Mouse (Mus musculus): ENCODE measurements around the gene Hcfc1r1.
A peak's percentile ranks its signal among the peaks of the same experiment; 100 is the strongest.

DNA sequence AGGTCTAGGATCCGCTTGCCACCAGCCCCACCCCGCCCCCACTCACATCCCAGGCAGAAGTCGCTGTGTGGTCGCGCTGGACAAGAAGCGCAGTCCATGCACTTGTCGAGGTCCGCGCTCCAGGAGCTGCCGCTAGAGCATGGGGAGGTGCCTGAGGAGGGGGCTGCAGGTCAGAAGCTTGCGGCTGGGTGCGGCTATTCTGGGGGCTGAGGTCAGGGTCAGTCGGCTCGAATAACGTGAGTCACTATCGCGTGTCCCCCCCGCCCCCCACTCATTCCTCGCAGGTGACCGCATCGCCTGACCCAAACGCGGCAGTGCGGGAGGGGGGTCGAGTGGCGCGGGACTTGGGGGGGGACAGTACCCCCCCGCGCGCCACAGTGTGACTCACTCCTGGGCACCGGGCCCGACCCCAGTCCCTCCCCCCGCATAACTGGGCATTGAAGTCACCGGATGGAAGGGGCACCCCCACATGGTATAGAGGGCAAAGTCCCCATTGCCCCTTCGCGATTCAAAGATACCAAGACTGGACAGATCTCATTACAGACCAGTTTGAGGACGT lies 3.2 kb downstream of the Hcfc1r1 start:
- no peak for TF ChIP-seq E2F4 (IDR thresholded peaks at IDR 0.05; ENCODE audit: insufficient read depth)
- TF ChIP-seq MAX (IDR thresholded peaks at IDR 0.05; ENCODE audit: low read depth): no peak
- TF ChIP-seq POLR2AphosphoS2 (IDR thresholded peaks at IDR 0.05; ENCODE audit: insufficient read length, low read depth): peak; percentile 71
- TF ChIP-seq POLR2A (IDR thresholded peaks at IDR 0.05; ENCODE audit: insufficient read length, low read depth): peak; percentile 51
- TF ChIP-seq TCF12 (IDR thresholded peaks at IDR 0.05; ENCODE audit: insufficient read depth, poor library complexity, severe bottlenecking): no peak
- no peak for TF ChIP-seq USF1 (IDR thresholded peaks at IDR 0.05; ENCODE audit: low read depth)
- peak in 2 of 3 experiments; percentile 2 to 34 for TF ChIP-seq MYOG (IDR thresholded peaks at IDR 0.05; ENCODE audit: control insufficient read depth in 1 of 3, insufficient read depth in 1 of 3, insufficient read length in 2 of 3, low read depth in 2 of 3)
- peak; percentile 43 for TF ChIP-seq TCF3 (IDR thresholded peaks at IDR 0.05; ENCODE audit: insufficient read length, low read depth)

Measured in myocyte (in vitro differentiated cells).